Mouse (Mus musculus) c-Kit-positive CD71-negative TER-119-negative erythroid progenitor cells, embryonic 14.5 days (primary cell): ENCODE results near the gene Rnf214.
"Not testable (repeated sequence)": the region's sequence is repeated elsewhere in the genome, so short reads cannot be mapped to it uniquely, and the experiment has no call there.

ENCODE experiments used
- DNase-seq: peaks from one replicate; pipeline ENCODE4 v3.0.0-alpha.2; 2013; ENCODE audit warnings: low read depth

Rnf214 gene

DNA sequence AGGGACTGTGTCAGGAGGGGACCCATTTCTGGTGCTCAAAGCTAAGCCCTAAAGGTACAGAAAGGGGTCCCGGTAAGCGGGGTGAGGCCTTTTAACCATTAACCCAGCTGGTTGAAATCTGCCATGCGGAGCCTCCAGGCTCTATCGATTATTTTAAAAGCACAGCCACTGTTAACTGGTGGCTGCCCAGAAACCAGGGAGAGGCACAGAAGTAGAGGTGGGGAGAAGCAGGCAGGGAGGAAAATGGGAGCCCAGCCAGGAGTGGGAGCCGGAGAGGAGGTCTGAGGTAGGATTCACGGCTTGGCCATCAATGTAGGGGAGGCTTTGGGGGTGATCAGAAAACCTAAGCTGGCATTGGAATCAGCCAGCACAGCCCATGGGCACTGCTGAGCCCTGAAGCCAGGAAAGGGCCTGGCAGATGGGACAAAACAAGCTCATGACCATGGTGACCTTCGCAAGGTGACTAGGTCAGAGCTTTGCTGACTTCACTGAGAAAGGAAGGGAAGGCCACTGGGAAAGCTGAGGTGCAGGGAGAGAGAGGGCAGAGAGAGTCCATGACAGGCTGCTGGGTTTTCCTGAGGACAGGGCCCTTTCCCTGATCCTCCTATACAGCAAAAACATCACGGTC, 56.1 kb downstream of the Rnf214 start:
- no peak for DNase-seq

DNA sequence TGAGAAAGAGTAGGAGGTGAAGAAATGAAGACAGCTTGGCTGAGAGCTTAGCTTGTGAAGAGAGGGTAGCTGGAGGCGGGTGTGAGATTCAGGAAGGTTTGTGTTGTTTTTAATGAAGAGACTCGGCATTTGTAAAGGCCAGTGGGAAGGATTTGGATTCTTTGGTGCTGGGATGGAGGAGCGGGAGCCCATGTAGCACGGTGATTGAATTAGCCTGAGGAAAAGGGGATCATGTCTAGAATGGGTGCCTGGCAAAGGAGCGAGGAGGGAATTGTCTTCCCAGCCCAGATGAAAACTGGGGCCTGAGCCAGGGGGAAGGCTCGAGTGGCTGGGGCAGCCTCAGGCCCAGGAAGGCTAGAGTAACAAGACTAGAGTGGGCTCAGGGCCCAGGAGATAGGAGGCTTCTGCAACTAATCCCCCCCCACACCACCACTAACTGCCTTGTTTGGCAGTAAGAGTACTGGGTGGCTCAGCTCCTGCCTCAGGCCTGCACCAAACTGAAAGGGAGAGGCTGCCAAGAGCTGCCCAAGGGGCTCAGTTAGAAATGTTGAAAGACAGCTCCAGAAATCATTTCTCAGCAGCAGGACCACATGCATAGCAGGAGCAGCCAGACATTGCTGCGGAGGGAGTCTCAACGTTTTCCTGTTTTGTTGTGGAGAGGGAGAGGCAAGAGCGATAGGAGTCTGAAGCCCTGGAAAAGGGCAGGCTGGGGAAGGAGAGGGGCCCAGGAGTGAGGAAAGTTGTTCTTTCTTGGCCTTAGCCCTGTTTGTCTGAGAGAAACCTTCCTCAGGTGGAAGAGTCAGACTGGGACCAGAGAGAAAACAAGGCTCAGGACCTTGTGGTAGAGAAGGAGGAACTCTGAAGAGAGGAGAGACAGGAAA, 56.9 kb downstream of the Rnf214 start:
- no peak for DNase-seq

DNA sequence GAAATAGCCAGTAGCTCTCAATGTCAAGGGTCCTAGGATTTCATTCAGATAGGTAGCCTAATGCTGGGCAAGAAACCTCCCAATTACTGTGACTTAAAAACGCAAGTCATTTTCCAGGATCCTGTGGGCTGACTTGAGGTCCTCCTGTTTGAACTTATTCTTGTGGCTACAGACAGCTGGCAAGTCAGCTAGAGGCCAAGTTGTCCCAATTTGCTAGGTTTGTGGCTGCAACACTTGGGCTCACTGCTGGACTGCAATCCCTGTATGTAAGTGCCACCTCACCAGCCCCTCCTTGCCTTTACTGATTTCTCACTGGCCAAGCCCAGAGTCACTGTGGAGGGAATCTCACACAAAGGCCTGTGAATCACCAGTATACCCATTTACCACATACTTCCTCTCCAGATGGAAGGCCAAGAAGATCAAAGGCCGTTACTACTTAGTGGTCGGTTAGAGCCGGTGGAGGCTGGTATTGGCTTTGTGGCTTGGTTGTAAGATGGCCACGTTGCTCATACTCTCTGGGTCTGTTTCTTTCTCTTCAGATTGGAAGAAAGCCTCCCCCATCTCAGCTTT, 59.7 kb downstream of the Rnf214 start:
- DNase-seq, result peak; percentile 42

DNA sequence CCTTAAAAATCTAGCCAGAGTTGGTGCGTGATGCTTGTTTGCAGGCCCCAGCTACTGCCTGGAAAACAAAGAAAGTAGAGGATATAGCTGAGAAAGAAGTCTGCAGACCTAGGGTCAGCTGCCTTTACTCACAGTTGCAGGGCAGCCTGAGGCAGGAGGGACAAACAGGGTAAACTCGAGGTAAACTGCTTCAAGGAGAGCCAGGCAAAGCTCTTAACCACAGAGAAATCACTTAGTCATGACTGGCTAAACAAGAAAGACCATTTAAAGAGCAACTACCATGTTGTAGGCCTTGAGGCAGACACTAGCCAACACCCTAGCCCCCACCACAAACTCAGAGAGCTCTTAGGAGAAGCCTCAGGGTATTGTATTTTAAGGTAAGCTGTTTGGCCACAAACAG, 60.5 kb downstream of the Rnf214 start:
- not testable (repeated sequence) for DNase-seq

DNA sequence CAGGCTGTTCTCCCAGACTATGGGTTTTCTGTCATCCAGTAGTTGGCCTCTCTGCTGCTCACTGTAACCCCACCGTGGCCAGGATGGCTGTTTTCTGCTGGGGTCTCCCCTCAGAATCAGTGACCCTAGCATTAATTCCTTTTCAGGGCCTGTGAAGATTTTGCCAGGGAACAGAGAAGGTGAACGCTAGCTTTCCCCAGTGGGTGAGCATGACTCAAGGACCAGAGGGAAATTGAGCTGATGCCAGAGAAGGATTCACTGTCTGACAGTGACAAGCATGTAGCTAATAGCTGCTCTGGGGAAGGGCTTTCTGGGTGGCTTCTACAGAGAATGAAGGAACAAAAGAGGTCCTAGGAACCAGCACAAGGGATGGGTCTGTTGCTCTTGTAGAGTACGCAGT, 61.2 kb downstream of the Rnf214 start:
- DNase-seq, result no peak

DNA sequence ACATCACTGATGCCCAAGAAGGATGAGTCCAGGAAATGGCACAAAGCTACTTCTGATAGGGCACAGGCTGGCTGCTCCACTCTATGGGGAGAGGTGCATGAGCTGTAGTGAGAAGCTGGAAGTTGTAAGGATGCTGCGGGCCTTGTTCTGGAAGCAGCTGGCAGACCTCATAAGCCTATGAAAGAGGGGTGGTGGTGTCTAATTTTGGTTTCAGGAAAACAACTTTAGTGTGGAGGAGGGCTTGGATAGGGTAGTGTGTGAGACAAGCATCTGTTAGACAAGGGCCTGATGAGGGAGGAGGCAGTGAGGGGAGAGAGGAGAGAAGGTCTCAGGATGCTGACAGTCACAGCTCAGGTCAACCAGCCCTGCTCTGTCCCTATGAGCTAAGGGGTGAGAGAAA, 62.9 kb downstream of the Rnf214 start:
- no peak for DNase-seq

DNA sequence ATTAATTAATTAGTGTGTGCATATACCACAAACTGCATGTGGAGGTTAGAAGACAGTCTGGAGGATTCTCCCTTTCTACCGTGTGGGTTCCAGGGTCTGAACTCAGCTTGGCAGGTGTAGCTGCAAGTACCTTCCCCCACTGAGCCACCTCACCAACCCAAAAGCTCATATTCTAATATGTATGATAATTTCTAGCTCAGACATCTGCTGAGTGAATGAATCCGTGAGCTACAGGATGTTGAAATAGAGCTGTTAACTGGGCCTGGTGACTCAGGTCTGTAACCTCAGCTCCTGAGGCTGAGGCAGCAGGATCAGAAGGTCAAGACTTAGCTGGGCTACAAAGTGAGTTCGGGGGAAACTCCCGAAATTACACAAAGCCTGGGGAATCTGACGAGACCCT, 63.7 kb downstream of the Rnf214 start:
- no peak for DNase-seq

DNA sequence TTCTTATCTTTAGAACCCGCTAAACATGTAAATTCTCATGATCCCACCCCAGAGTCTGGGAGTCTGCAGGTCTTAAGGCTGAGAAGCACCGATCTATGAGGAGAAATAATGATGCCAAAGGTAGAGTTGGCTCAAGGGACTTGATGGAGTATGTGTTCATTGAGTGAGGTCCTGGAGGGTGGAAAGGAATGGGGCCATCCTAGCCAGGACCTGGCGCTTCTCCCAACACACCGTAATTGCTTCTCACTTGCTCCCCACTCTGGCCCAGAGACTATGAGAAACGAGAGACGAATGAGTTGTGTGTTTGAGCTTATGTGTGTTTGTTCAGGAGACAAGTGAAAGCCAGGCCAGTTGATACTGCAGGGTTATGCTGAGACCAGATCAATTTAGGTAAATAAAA, 65.3 kb downstream of the Rnf214 start:
- DNase-seq, result no peak

DNA sequence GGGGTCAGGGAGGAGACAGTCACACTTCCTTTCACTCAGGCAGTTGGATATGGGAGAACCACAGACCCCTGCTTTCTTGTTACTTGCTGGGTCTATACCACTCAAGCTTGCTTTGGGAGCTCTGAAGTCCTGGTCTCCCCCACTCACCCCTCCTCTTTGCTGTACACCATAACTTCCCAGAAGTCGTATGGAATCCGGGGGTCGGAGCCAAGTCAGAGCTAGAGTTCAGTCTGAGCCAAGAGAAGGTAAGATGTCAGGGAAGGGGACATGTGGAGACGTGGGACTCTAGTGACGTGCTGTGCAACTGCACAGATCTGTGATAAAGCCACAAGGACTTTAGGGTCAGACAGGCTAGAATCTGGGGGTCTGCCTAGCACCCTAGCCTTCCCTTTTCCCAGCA, 66.4 kb downstream of the Rnf214 start:
- DNase-seq, result no peak

DNA sequence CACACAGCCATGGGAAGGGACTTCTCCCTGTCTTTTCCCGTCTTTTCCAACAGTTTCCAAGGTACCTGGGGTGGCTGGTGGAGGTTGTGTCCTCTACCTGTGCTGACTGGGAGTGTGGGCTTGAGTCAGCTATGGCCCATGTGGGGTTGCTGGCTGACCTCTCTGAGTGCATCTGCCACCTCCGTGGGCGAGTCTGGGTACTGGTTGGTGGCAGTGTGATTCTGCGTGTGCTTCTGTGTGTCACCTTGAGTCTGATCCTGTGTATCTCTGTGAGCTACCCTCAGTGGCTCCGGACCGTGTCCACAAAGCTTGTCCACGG, 66.8 kb downstream of the Rnf214 start:
- no peak for DNase-seq

DNA sequence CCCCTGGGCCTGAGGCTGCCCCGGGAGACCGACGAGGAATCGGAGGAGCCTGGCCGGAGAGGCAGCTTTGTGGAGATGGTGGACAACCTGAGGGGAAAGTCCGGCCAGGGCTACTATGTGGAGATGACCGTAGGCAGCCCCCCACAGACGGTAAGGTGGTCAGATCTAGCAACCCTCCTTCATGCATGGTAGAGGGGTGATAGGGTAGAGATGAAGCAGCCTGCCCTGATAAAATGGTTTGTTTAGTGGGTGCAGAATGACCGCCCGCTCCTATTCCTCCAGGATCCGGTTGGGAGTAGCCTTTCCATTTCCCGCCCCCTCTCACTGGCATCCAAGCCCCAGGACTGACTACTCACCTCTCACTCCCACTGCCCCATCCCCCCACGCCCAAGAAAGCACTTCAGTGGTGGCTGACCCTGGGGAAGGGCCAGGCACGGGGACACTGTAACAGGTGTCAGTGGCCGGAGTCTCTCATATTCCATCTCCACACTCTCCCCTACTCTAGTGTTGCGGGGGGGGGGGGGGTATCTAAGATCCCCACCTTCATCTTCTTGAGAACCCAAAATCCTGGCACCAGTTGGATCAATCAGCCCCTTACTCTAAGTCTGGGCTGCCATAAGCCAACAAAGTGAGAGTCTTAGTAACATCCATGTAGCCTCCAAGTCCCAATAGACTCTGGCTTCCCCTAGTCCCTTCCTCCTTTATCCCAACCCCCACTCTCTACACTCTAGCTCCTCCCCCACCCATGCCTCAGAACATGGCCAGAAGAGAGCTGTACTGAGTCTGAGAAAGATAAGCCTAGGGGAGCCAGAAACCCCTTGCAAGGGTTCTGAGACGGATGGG, 67.4 kb downstream of the Rnf214 start:
- no peak for DNase-seq

DNA sequence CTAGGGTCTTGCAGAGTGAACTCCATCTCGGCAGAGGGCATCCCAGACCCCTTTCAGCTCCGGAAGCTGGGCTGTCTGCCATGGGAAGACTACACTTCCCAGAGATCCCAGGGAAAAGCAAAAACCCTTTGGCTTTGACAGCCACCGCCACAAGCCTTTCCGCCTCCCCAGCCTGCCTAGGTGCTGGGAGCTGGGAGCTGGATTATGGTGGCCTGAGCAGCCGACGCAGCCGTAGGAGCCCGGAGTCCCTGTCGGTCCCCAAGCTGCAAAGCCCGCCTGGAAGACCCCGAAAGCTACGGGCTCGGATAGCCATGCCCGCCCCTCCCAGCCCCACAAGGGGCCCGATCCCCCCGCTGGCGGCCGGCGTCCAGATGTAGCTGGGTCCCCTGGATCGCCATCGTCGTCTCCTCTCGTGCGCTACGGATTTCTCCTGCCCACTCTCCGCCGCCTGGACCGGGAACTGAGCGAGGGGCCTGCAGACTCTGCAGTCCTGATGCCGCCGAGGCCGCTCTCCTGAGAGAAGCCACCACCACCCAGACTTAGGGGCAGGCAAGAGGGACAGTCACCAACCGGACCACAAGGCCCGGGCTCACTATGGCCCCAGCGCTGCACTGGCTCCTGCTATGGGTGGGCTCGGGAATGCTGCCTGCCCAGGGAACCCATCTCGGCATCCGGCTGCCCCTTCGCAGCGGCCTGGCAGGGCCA, 68.1 kb downstream of the Rnf214 start, which contains the start of gene Bace1:
Bace1 (plus strand) TSS at position 147 of the 705 bp plus-strand sequence.
- DNase-seq, result no peak

DNA sequence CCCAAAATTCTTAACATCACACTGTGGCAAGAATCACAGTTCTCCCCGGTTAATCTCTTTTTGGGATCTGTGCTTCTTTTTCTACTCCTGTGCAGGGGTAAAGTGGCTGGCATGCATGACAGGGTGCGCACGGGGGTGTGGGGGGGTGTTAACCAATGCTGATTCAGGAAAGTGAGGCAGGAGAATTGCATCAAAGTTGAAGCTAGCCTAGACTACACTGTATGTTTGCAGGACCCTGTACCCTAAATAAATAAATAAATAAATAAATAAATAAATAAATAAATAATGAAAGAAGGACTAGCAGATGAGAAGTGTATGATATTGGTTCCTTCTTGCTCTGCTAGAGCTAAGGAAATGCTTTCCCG, 68.7 kb downstream of the Rnf214 start:
- DNase-seq, result no peak

DNA sequence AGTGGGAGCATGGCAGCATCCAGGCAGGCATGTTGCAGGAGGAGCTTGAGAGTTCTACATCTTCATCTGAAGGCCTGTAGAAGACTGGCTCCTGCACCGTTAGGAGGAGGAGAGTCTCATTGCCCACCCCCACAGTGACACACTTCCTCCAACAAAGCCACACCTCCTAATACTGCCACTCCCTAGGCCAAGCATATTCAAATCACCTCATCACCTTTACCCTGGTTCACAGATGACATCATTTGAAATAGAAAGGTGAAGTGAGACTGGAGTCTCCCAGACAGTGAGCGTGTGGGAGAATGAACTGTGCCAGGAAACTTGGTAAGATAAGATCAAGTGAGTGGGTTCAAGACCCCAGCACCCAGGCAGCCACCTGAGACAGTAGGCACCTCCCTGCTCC, 73.2 kb downstream of the Rnf214 start:
- no peak for DNase-seq

DNA sequence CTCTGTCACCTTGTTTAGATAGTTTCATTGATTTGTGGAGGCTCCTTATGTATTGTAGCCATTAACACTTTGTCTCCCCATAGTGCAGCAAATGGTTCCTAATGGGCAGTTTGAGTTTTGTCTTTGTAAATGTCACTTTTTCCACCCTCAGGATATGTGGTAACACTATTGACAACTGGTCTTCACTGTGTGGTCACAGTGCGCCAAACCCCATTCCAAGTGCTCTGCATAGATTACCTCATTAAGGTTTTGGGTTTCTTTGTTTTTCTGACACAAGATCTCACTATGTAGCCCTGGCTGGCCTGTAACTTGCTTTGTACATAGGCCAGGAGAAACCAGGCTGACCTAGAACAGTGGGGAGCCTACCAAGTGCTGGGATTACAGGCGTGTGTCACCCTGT, 73.8 kb downstream of the Rnf214 start:
- no peak for DNase-seq

DNA sequence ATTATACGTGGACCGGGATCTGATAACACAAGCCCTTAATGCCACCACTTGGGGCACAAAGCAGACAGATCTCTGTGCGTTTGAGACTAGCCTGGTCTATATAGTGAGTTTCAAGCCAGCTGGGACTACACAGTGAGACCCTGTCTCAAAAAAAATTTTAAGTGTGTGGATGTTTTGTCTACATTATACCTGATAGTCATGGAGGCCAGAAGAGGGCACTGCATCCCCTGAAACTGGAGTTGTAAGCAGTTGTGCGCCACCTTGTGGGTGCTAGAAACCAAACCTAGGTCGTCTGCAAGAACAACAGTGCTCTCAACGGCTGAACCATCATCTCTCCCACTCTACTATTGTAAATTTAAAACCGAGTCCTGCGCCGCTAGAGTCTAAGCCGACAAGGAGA, 77.6 kb downstream of the Rnf214 start:
- peak; percentile 68 for DNase-seq

DNA sequence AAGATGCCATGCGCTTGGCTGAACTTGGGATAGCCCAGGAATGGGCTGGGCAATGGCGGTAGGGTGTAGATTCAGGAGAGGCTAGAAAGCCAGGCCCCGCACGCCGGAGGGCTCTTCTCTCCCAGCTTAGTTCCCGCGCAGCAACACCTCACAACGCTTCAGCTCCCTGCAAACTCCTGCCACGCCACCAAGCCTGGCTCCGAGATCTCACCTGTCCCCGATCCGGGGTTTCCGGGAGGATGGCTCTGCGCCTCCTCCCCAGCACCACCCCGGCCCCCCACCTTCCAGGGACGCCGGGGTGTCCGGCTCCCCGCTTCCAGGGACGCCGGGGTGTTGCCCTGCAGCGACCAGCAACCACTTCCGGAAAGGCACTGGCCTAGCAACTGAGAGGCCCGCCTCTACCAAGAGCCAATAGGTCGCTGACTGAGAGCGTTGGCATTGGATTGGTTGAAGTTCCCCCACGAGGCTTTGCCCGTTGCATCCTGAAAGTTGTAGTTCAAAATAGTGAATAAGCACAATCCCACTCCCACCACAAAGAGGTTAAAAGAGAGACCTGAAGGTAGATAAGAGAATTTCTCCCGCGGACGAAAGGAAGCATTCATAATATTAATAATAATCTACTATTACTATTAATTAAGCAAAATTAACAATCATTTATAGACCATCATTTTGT, 78.3 kb downstream of the Rnf214 start, which contains the start of gene Cep164:
Cep164 (minus strand) TSS at position 401 of the 673 bp plus-strand sequence.
- peak; percentile 74 for DNase-seq

DNA sequence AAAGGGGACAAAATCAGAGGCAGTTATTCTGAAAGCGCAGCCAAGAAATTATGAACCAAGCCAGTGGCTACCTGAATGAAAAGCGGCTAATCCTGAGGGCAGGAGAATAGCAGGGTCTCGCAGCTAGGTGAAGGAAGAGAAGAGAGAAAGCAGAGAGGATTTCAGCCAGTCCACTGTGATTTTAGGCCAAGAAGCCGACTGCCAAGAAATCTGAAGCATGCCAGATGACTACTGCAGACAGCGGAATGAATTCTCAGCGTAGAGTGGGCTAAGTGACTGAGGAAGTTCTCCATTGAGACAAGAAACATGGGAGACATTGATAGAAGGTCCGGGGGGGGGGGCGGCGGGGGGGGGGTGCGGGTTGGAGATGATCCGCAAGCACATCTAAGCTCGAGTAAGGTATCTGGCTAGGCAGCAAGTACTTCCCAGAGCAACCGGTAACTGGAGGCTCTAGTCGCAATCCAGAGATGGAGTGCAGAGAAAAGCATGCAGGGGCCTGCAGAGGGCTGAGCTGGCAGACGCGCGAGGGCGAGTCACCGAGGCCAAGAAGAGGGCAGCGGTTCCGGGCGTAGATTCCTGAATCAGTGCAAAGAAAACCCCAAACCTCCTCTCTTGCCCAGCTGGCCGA, 78.9 kb downstream of the Rnf214 start:
- no peak for DNase-seq

DNA sequence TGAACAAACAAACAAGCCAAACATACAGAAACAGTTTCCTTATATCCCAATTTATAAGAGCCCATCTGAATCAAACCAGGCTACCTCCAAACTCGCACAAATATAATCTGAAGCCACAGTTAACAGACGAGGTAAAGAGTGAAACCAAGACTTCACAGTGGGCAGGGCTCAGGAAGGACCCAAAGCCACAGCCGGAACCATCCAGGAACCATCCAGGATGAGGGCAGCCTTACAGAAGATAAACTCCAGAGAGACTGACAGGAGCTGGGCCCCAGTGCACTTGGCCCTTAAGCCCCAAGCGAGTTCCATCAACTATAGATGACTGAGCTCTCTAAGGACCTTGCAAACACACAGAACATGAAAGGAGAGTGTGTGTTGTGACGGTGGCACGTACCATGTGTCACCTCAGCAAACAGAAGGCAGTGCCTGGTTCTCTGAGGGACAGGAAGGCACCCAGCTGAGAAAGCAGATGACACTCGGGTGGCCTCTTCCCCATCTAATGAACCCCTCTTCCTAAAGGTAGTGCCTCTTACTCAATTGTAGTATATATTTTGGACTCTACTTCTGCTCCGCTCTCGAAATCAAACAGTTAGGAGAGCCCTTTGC, 88.2 kb downstream of the Rnf214 start:
- DNase-seq, result no peak

DNA sequence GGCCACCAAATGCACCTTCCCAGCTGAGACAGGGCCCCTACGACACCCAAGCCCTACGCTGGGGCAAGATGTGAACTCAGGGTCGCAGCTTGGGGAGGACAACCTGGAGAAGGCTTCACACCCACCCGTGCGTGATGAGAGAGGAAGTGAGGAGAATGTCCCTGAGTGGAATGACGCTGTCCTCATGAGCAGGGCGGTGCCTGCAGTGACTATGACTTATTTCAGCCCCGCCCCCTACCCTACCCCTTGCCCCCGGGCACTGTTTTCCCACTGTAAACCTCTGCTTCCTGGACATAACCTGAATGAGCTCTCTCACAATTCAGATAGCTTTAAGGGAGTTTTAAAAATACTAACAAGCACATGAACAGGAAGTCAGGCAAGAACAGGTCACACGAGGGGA, 91.2 kb downstream of the Rnf214 start:
- DNase-seq, result no peak
